Mouse (Mus musculus) embryonic facial prominence, embryonic 15.5 days (tissue): Measurements from ENCODE around the gene Dlx6. TPM values are rescaled to one million over a fixed set of nuclear protein-coding genes. Genes with fewer than 3 reads are reported as not detected.

Experiments
- ATAC-seq: fragments of 200-750 bp; cut with Nextera tagmentation; 2 replicates; pipeline ENCODE4 v1.8.0; 2017; ENCODE audit warnings: low read depth, moderate TSS enrichment; ENCODE audit not compliant: insufficient number of reproducible peaks, low FRiP score, low TSS enrichment
- H3K27ac ChIP-seq: fragments of 300-500 bp; sonication (generic); replicated peaks from 2 replicates; pipeline ENCODE4 v1.5.1; 2015; ENCODE audit warnings: mild to moderate bottlenecking, inconsistent platforms
- H3K27me3 ChIP-seq: fragments of 300-500 bp; sonication (generic); 2 replicates; pipeline ENCODE4 v1.6.1; 2015; ENCODE audit warnings: inconsistent platforms
- H3K36me3 ChIP-seq: fragments of 300-500 bp; sonication (generic); 2 replicates; pipeline ENCODE4 v1.6.1; 2015; ENCODE audit warnings: mild to moderate bottlenecking, inconsistent platforms
- H3K4me1 ChIP-seq: fragments of 300-500 bp; sonication (generic); 2 replicates; pipeline ENCODE4 v1.6.1; 2015; ENCODE audit warnings: inconsistent platforms
- H3K4me2 ChIP-seq: fragments of 300-500 bp; sonication (generic); replicated peaks from 2 replicates; pipeline ENCODE4 v1.6.1; 2015; ENCODE audit warnings: mild to moderate bottlenecking, inconsistent platforms
- H3K4me3 ChIP-seq: fragments of 300-500 bp; sonication (generic); replicated peaks from 2 replicates; pipeline ENCODE4 v1.5.1; 2015; ENCODE audit warnings: mild to moderate bottlenecking, inconsistent platforms
- H3K9ac ChIP-seq: fragments of 300-500 bp; sonication (generic); 2 replicates; pipeline ENCODE4 v1.6.1; 2015; ENCODE audit warnings: inconsistent platforms
- H3K9me3 ChIP-seq: fragments of 300-500 bp; sonication (generic); replicated peaks from 2 replicates; pipeline ENCODE4 v1.6.1; 2016; ENCODE audit warnings: inconsistent platforms
- WGBS: fragments of 180-500 bp; shearing (Covaris S2); methylation state at CpG from one replicate; pipeline ENCODE4 v1.1.7; 2015; 5-methylcytosine and 5-hydroxymethylcytosine counted together
- polyA plus RNA-seq: library from polyadenylated mRNA; unstranded; fragments of >200 nt; fragmentation: Nextera tagmentation; extraction: Ambion mirVana; gene quantifications from 2 replicates; pipeline ENCODE4 v1.2.1, GENCODE M21; 2015

Dlx6 gene
- polyA plus RNA-seq, 1 experiment from 2014 or later = 2.7 TPM

DNA sequence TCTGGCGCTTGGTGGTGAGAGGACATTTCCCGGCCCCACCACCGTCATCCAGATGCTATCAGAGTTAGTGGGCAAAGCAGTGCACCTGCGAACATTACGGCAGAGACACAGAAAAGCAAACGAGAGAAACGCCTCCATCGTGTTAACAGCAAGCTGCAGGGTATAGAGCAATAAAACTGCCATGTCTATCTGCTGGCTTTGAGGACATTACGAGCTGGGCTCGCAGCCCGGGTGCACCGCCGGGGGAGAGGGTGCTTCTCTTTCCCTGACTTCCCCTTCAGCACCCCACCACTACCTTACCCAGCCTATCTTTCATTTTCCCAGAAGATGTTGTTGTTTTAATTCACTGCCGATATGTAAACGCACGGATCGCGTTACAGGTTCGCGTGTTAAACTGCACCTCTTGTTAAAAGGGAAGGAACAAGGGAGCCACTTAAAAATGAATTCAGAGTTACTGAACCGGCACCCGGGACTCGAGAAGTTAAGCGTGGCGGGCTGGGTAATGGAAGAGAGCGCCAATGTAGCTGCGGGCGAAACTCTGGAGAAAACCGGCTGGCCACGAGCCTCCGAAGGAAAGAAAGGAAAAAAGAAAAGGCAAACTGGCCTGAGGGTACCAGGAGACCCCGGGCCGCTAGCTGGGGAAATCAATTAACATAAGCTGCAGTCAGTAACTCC is 2.6 kb upstream of the Dlx6 start:
- Histone ChIP-seq H3K4me2 (peak overlapping the region; percentile 39), H3K9me3 (no peaks in the 10 kb centered on the region), H3K27me3 (peaks cover 89% of the 10 kb centered on the region), H3K4me1 (peaks cover 44% of the 10 kb centered on the region), H3K9ac (no peak overlapping the region), H3K36me3 (no peaks in the 10 kb centered on the region), H3K4me3 (peak overlapping the region; percentile 30), H3K27ac (peak overlapping the region; percentile 3; the same call in 1 of the 2 replicates)
- no peak for ATAC-seq
- under 1% methylated on average over 33 of the region's 33 CpGs for WGBS

DNA sequence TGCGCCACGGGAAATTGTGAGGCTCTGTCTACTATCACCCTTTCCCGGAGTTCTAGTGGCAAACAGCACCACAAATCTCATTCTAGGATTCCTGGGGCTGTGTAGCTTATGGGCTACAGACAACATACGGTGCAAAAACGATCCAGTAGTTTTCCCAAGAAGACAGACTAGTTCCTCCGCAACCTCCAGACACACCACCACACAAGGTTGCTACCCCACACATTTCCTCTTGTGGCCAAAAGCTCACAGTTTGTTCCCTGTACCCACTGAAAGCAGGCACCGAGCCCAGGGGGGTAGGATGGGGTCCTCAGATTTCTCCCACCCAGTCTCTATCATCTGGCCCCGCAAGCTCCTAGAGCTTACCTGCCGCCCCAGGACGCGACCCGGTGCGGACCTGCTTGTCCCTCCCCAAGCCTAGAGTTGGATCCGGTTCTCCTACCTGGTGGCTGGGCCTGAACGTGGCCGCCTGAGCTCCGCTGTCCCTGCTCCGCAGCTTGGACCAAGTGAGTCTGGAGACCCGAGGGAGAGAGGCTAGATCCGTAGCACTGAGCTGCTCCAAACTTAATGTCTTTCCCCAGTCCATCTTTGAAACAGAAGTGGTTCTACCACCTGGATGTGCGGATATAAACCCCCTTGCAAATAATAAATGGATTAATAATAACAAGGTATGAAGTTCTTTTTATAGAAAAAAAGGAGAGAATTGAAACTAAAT is 1.9 kb upstream of the Dlx6 start:
- no peak overlapping the region for H3K27ac ChIP-seq
- peaks cover 37% of the 10 kb centered on the region for H3K4me1 ChIP-seq
- no peaks in the 10 kb centered on the region for H3K36me3 ChIP-seq
- WGBS = 4% methylated on average over 21 of the region's 21 CpGs
- no peak overlapping the region for H3K9ac ChIP-seq
- peak overlapping the region; percentile 39 for H3K4me2 ChIP-seq
- H3K27me3 ChIP-seq = peaks cover 89% of the 10 kb centered on the region
- H3K9me3 ChIP-seq = no peaks in the 10 kb centered on the region
- no peak for ATAC-seq
- H3K4me3 ChIP-seq = peak overlapping the region; percentile 30

DNA sequence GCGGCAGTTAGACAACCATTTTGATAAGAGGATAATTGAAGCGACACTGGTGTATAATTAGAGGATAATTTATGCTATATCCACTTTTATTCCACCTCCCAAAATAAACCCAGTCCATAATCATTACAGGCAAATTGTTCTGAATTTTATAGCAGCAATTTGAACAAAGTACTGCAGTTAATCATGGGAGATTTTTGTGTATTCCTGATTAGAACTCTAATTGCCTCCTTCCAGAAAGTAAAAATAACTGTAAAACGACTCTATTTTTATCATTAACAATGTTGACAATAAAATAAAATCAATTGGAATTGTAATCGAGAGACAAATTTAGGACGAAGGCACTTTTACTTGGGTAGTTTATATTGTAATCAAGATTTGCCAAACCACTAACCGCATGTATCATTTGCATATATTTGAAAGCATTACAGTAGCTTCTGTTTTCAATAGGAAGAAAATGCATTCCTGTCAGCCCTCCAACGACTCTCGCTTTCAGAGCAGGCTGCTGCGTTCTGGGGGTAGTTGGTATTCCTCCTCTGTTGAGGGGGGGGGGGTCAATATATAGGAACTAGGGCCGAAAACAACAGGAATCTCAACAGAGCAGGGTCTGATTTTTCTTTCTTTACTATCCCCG is 1.2 kb upstream of the Dlx6 start:
- H3K9ac ChIP-seq = no peak overlapping the region
- H3K36me3 ChIP-seq = no peaks in the 10 kb centered on the region
- no peaks in the 10 kb centered on the region for H3K9me3 ChIP-seq
- WGBS = 3% methylated on average over 11 of the region's 11 CpGs
- peak overlapping the region; percentile 47 for H3K4me3 ChIP-seq
- peaks cover 35% of the 10 kb centered on the region for H3K4me1 ChIP-seq
- ATAC-seq = no peak
- H3K27me3 ChIP-seq = peaks cover 88% of the 10 kb centered on the region
- H3K4me2 ChIP-seq = peak overlapping the region; percentile 70
- H3K27ac ChIP-seq = peak overlapping the region; percentile 53

DNA sequence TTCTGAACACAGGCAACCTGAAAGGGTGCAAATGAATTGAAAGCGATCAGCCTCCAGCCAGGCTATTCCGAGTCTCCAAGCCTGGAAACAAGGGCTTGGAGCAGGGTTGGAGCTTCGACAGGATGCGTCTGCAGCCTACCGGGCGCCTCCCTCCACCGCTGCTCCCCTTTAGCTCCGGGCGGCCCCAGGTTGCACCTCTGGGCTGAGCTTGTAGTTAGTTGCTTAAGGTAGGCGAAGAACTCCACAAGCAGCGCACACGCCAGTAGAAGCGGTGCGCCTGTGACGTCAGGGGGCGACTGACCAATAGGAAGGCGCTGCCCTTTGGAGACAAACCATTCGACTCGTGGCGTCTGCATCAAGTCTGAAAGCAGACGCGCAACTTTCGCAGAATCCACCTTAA is 523 bp upstream of the Dlx6 start:
- ATAC-seq = peak; percentile 86
- Histone ChIP-seq H3K4me3 (peak overlapping the region; percentile 47), H3K9me3 (no peaks in the 10 kb centered on the region), H3K4me1 (peaks cover 35% of the 10 kb centered on the region), H3K27me3 (peaks cover 87% of the 10 kb centered on the region), H3K36me3 (no peaks in the 10 kb centered on the region), H3K4me2 (peak overlapping the region; percentile 70), H3K9ac (no peak overlapping the region), H3K27ac (peak overlapping the region; percentile 63)
- under 1% methylated on average over 23 of the region's 23 CpGs for WGBS

DNA sequence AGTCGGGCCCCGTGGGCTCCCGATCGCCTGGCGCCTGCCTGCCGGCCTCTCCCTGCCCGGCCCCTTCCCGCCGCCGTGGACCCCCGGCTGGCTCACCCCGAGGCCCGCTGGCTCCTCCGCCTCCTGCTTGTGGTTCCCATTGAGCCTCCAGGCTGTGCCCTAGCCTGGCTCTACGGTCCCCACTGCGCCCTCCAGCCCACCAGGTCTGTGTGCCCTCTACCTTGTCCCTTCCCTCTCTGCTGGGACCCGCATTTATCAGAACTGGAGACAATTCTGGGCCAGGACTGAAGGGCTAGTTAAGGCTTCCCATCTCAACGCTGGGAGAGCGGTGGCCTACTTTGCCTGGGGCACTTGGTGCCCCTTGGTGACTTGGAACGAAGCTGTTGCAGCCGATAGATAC is 821 bp downstream of the Dlx6 start:
- peaks cover 84% of the 10 kb centered on the region for H3K27me3 ChIP-seq
- no peaks in the 10 kb centered on the region for H3K9me3 ChIP-seq
- H3K27ac ChIP-seq = peak overlapping the region; percentile 63
- no peak for ATAC-seq
- WGBS = 4% methylated on average over 21 of the region's 21 CpGs
- peak overlapping the region; percentile 29; the same call in 1 of the 2 replicates for H3K9ac ChIP-seq
- H3K36me3 ChIP-seq = no peaks in the 10 kb centered on the region
- H3K4me1 ChIP-seq = peaks cover 35% of the 10 kb centered on the region
- H3K4me2 ChIP-seq = peak overlapping the region; percentile 70
- H3K4me3 ChIP-seq = peak overlapping the region; percentile 47

DNA sequence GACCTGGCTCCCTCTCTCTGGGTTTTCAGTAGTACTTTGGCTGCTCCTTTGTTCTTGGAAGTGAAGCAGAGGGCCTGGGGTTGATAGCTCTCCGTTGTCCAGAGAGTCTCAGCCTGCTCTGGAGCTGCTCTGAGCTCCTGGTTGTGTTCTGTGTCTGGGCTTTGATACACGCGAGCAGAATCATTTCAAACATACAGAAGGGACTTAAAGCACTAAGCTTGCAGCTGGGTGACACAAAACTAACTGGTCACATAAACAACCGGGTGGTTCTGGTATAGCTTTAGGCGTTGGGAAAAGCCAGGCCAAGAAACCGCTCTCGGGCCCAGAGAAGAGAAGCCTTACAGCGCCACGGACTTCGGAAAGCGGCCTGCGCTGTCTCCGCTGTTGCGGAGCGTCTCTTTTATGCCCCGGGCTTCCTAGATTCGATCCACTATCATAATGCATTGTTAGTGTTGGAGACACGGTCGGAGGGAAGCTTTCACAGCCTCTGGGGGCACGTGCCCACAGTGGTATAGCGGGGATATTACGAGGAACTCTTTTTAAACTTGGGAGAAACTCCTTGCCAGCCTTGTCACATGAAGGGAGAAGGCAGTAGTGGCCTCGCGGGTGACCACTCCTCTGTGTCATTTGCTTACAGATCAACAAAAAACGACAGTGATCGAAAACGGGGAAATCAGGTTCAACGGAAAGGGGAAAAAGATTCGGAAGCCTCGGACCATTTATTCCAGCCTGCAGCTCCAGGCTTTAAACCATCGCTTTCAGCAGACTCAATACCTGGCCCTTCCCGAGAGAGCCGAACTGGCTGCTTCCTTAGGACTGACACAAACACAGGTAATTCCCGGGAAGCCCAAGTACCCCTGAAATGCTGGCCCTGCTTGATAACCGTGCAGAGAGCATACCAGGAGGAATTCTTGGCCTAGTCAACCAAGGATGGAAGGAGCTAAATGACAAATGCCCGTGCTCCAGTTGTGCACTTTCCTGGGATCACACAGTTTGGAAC is 1.6 kb downstream of the Dlx6 start:
- Histone ChIP-seq H3K27me3 (peaks cover 83% of the 10 kb centered on the region), H3K9ac (no peak overlapping the region), H3K36me3 (no peaks in the 10 kb centered on the region), H3K4me1 (peaks cover 32% of the 10 kb centered on the region), H3K27ac (peak overlapping the region; percentile 63; the same call in 1 of the 2 replicates), H3K4me2 (peak overlapping the region; percentile 70), H3K4me3 (peak overlapping the region; percentile 47), H3K9me3 (no peaks in the 10 kb centered on the region)
- ATAC-seq = no peak
- WGBS = 14% methylated on average over 36 of the region's 36 CpGs

DNA sequence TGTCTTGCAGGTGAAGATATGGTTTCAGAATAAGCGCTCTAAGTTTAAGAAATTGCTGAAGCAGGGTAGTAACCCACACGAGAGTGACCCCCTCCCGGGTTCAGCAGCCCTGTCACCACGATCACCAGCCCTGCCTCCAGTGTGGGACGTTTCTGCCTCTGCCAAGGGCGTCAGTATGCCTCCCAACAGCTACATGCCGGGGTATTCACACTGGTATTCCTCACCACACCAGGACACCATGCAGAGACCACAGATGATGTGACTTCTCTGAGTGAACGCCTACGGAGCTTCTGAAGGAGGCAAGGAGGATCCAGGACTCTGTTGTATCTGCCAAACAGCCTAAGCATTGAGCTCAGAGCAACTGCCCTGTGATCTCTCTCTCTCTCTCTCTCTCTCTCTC is 3.9 kb downstream of the Dlx6 start:
- H3K27ac ChIP-seq = no peak overlapping the region
- peaks cover 20% of the 10 kb centered on the region for H3K4me1 ChIP-seq
- no peak overlapping the region for H3K4me2 ChIP-seq
- no peak overlapping the region for H3K9ac ChIP-seq
- peaks cover 90% of the 10 kb centered on the region for H3K27me3 ChIP-seq
- H3K36me3 ChIP-seq = no peaks in the 10 kb centered on the region
- H3K4me3 ChIP-seq = no peak overlapping the region
- WGBS = 31% methylated on average over 9 of the region's 9 CpGs
- H3K9me3 ChIP-seq = no peaks in the 10 kb centered on the region
- no peak for ATAC-seq

DNA sequence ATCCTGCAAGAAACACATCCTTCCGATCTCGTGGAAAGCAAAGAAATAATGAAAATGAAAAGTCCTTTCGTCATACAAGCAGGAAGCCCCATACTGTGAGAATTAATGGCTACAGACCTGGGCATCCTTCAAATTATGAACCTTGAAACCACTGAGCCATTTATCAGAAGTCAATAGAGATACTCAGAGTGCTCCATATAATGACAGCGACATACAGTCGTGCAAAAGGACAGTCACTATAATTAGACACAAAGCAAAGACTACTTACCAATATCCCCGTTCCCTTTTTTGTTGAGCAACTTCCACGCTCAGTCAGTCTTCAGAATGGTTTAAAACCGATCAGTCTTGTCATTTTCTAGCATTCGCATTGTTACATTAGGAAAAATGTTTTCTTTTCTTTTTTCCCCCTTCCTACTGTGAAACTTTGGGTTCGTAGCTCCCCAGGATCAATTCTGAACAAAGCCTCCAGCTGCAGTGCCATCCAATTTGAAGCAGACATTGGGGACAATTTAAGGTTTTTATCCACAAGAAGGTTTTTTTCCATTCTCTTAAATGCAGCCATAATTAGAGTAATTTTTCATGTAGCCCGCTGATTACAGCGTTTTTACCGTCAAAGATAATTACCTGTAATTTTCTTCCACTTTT is 6.0 kb downstream of the Dlx6 start:
- no peak overlapping the region for H3K4me3 ChIP-seq
- H3K4me1 ChIP-seq = peaks cover 6% of the 10 kb centered on the region; the same call in 1 of the 2 replicates
- H3K9me3 ChIP-seq = no peaks in the 10 kb centered on the region
- no peak overlapping the region for H3K4me2 ChIP-seq
- no peak overlapping the region for H3K27ac ChIP-seq
- no peak for ATAC-seq
- no peaks in the 10 kb centered on the region for H3K36me3 ChIP-seq
- H3K27me3 ChIP-seq = peaks cover 90% of the 10 kb centered on the region
- WGBS = 27% methylated on average over 13 of the region's 13 CpGs
- H3K9ac ChIP-seq = no peak overlapping the region

DNA sequence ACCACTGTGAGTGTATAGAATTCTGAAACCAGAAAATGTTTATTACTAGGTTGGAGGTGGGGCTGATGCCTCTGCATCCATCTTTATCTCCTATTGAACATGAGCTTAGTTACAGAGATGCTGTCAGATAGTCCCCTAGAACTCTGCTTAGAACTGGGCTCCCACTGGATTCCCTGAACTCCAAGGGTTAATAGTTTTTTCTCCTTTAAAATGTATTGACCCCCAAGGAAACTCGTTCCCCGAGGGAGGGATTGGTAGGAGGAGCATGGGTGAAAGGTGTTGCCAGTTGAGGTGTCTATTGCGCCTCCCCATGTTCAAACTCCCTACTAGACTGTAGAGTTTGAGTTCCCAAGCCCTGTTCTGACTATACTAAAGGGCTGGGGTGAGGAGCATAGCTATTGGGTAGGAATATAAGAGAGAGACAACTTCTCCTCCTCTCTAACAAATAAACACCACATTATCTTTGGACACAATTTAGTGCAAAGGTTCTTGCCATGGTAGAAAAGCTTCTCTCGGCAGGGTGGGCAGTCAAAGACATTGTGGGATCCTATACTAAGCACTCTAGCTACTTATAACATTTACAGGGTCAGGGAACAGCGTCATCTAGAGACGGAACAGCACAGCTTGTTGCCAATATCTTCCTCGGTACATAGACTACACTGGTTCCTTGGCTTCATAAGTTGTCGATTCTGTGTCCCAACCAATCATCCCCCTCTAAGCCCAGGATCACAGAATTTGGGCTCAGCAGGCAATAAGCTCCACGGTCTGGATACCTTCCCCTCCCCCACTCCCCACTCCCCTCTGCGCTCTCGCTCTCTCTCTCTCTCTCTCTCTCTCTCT is 7.0 kb downstream of the Dlx6 start:
- Histone ChIP-seq H3K36me3 (no peaks in the 10 kb centered on the region), H3K9ac (no peak overlapping the region), H3K27me3 (peaks cover 90% of the 10 kb centered on the region), H3K4me3 (no peak overlapping the region), H3K9me3 (no peaks in the 10 kb centered on the region), H3K4me1 (peaks cover 14% of the 10 kb centered on the region), H3K27ac (no peak overlapping the region), H3K4me2 (no peak overlapping the region)
- 4% methylated on average over 11 of the region's 11 CpGs for WGBS
- 0 out of 2 replicates have a peak, but pooled peaks have one; percentile 46 for ATAC-seq
